ENCODE assay signal across 20 mouse cellular contexts in the genomic region with DNA sequence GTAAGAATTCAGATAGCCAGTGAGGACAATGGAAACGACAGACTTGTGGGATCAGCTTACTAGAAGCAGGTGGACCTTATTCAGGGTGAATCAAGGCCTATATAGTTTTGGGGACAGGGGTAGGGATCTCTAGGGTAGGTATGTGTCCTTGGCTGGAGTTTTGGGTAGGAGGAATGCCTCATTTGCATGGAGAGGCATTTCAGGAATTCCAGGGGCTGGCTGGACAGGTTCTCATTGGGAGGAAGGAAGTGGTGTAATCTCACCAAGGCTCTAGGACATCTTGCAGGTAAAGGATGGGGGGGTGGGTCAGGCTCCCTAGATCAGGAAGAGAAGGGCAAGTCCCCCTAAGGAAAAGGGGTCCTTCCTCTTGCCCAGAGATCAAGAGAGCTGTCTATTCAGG.
"Had no signal": no experiment of that assay in that cellular context is flagged by ENCODE, and none has a peak within 500 bp of the region (broad histone marks: within the 10 kb centered on the region; RNA-seq: fewer than 3 reads in every experiment).

No protein-coding gene starts in this region.

- H3K4me3 ChIP-seq: lung, embryonic 15.5 days; megakaryocyte, embryonic 14.5 days; midbrain, embryonic 13.5 days; midbrain, embryonic 15.5 days; neural tube, embryonic 12.5 days; stomach, embryonic 15.5 days had no signal

- DNase-seq: lung, adult 2 months; lung, postnatal 14 days; lung, postnatal 36 days; retina, postnatal 1 day; right cerebral cortex, adult 18-20 months; right cerebral cortex, postnatal 25 days; right cerebral cortex, postnatal 4 days; thymus, adult 2 months; thymus, postnatal 25 days; thymus, postnatal 4 days had no signal

- H3K9ac ChIP-seq: lung, embryonic 15.5 days; midbrain, embryonic 13.5 days; midbrain, embryonic 15.5 days; neural tube, embryonic 12.5 days; stomach, embryonic 15.5 days had no signal

- H3K27ac ChIP-seq: lung, embryonic 15.5 days; macrophage; midbrain, embryonic 13.5 days; midbrain, embryonic 15.5 days; neural tube, embryonic 12.5 days; stomach, embryonic 15.5 days; stomach, postnatal 0 days had no signal

- H3K4me1 ChIP-seq: lung, embryonic 15.5 days; midbrain, embryonic 13.5 days; midbrain, embryonic 15.5 days; neural tube, embryonic 12.5 days; stomach, embryonic 15.5 days had no signal

- H3K27me3 ChIP-seq: lung, embryonic 15.5 days; midbrain, embryonic 13.5 days; midbrain, embryonic 15.5 days; neural tube, embryonic 12.5 days; stomach, embryonic 15.5 days had no signal

- H3K4me2 ChIP-seq: lung, embryonic 15.5 days; midbrain, embryonic 11.5 days; midbrain, embryonic 13.5 days; midbrain, embryonic 15.5 days; neural tube, embryonic 12.5 days; stomach, embryonic 15.5 days had no signal

- H3K36me3 ChIP-seq: lung, embryonic 15.5 days; midbrain, embryonic 13.5 days; midbrain, embryonic 15.5 days; neural tube, embryonic 12.5 days; stomach, embryonic 15.5 days had no signal

- ATAC-seq: lung, postnatal 0 days; midbrain, embryonic 13.5 days; midbrain, embryonic 15.5 days had no signal

- H3K9me3 ChIP-seq: lung, embryonic 15.5 days; midbrain, embryonic 13.5 days; midbrain, embryonic 15.5 days; neural tube, embryonic 12.5 days; stomach, embryonic 15.5 days had no signal
